Comparison of ENCODE assay signal across 8 mouse cellular contexts in genomic region chr10:81365073-81365472, GRCm38 (mm10). TPM values are rescaled to one million over a fixed set of nuclear protein-coding genes. Genes with fewer than 3 reads are reported as not detected.
A peak's percentile ranks its signal among the peaks of the same experiment; 100 is the strongest.
DNase-seq lines count a peak whose midpoint lies in the region; ATAC-seq and TF ChIP-seq lines count a peak whose summit lies in the region.

No protein-coding gene starts in this region.

- ATAC-seq in lung, embryonic 16.5 days (ENCODE audit: low read depth): 0 out of 2 replicates have a peak, but pooled peaks have one; percentile 3
- peak; percentile 21; the same call in 1 of the 2 replicates for ATAC-seq in intestine, embryonic 14.5 days (replicated peaks; ENCODE audit: low FRiP score, low TSS enrichment, low read depth)
- ATAC-seq in neural tube, embryonic 15.5 days (ENCODE audit: low FRiP score): peak; percentile 18; the same call in 1 of the 2 replicates

- peaks cover 45% of the 10 kb centered on the region for H3K4me1 ChIP-seq in lung, embryonic 16.5 days (replicated peaks; ENCODE audit: control insufficient read depth, insufficient read depth, low read length)
- peaks cover 19% of the 10 kb centered on the region for H3K4me1 ChIP-seq in intestine, embryonic 14.5 days (replicated peaks; ENCODE audit: control insufficient read depth, insufficient read depth, low read length)
- peaks cover 38% of the 10 kb centered on the region for H3K4me1 ChIP-seq in neural tube, embryonic 15.5 days

- no peak overlapping the region for H3K27ac ChIP-seq in gastrocnemius, adult 2 months
- peak overlapping the region; percentile 37; the same call in 1 of the 2 replicates for H3K27ac ChIP-seq in lung, embryonic 16.5 days (ENCODE audit: low read length)
- H3K27ac ChIP-seq in intestine, embryonic 14.5 days (ENCODE audit: low read depth): no peak overlapping the region
- no peak overlapping the region for H3K27ac ChIP-seq in neural tube, embryonic 15.5 days (replicated peaks)

- intact Hi-C loops in gastrocnemius, adult 2 months (cut with DNase I): no loop called here

- H3K27me3 ChIP-seq in lung, embryonic 16.5 days (ENCODE audit: control insufficient read depth, insufficient read depth, low read depth, low read length): peaks cover 6% of the 10 kb centered on the region
- H3K27me3 ChIP-seq in intestine, embryonic 14.5 days (replicated peaks; ENCODE audit: control insufficient read depth, insufficient read depth, low read length): peaks cover 29% of the 10 kb centered on the region
- H3K27me3 ChIP-seq in neural tube, embryonic 15.5 days (replicated peaks): peaks cover 31% of the 10 kb centered on the region

- 28% methylated on average over 4 of the region's 4 CpGs for WGBS in lung, embryonic 16.5 days
- 37% methylated on average over 4 of the region's 4 CpGs for WGBS in intestine, embryonic 14.5 days
- WGBS in neural tube, embryonic 15.5 days: 43% methylated on average over 4 of the region's 4 CpGs

- peak overlapping the region; percentile 60; the same call in 1 of the 2 replicates for H3K4me2 ChIP-seq in lung, embryonic 16.5 days (ENCODE audit: low read depth, low read length)
- H3K4me2 ChIP-seq in intestine, embryonic 14.5 days (ENCODE audit: low read length): no peak overlapping the region
- H3K4me2 ChIP-seq in neural tube, embryonic 15.5 days: no peak overlapping the region

- H3K4me3 ChIP-seq in gastrocnemius, adult 2 months: peak overlapping the region; percentile 56
- H3K4me3 ChIP-seq in lung, embryonic 16.5 days (ENCODE audit: low read length): no peak overlapping the region
- peak overlapping the region; percentile 32; the same call in 1 of the 2 replicates for H3K4me3 ChIP-seq in intestine, embryonic 14.5 days (ENCODE audit: low read depth, low read length)
- H3K4me3 ChIP-seq in neural tube, embryonic 15.5 days (replicated peaks): no peak overlapping the region

- H3K9ac ChIP-seq in lung, embryonic 16.5 days (ENCODE audit: low read length): no peak overlapping the region
- H3K9ac ChIP-seq in intestine, embryonic 14.5 days (ENCODE audit: low read length): no peak overlapping the region
- peak overlapping the region; percentile 36; the same call in 1 of the 2 replicates for H3K9ac ChIP-seq in neural tube, embryonic 15.5 days (replicated peaks)

- H3K9me3 ChIP-seq in lung, embryonic 16.5 days (ENCODE audit: control insufficient read depth, low read length): no peaks in the 10 kb centered on the region
- H3K9me3 ChIP-seq in intestine, embryonic 14.5 days (ENCODE audit: control insufficient read depth, low read length): no peaks in the 10 kb centered on the region
- H3K9me3 ChIP-seq in neural tube, embryonic 15.5 days (replicated peaks): no peaks in the 10 kb centered on the region

- peaks cover 33% of the 10 kb centered on the region for H3K36me3 ChIP-seq in lung, embryonic 16.5 days (ENCODE audit: control insufficient read depth, insufficient read depth, low read length)
- peaks cover 45% of the 10 kb centered on the region for H3K36me3 ChIP-seq in intestine, embryonic 14.5 days (ENCODE audit: control insufficient read depth, insufficient read depth, low read length)
- peaks cover 51% of the 10 kb centered on the region for H3K36me3 ChIP-seq in neural tube, embryonic 15.5 days

- DNase-seq in gastrocnemius, adult 2 months: no peak
- no peak for DNase-seq in gastrocnemius, postnatal 25 days
- DNase-seq in lung, postnatal 25 days (ENCODE audit: low spot score): no peak
- DNase-seq in intestine, embryonic 14.5 days (ENCODE audit: low spot score): no peak
- no peak for DNase-seq in gastrocnemius, postnatal 4 days (ENCODE audit: low spot score in 2 of 2)
- no peak for DNase-seq in adrenal gland, adult 18-20 months (ENCODE audit: low spot score in 2 of 2)

- no peak for TF ChIP-seq CTCF in gastrocnemius, adult 2 months (IDR thresholded peaks at IDR 0.05)

RNA-seq across cellular contexts. Expression of gene 4930404N11Rik, which starts 0.5 kb away (rescaled TPM):
- total RNA-seq in gastrocnemius, adult 2 months (2021): 1 to 10 TPM in 1 of 2 experiments, under 1 TPM in 1; 0.89 to 1.2 TPM
- under 1 TPM; 0.48 to 0.49 TPM for total RNA-seq in gastrocnemius, postnatal 25 days (2021)
- 2.0 and 2.2 TPM in 2 replicates for polyA plus RNA-seq in lung, embryonic 16.5 days (2015; fragmentation: Nextera tagmentation; extraction: Ambion mirVana)
- polyA plus RNA-seq in intestine, embryonic 14.5 days (2014; fragmentation: Nextera tagmentation; extraction: Ambion mirVana): 0.58 and 0.59 TPM in 2 replicates
- polyA plus RNA-seq in neural tube, embryonic 15.5 days (2015; fragmentation: Nextera tagmentation; extraction: Ambion mirVana): 1.3 and 1.5 TPM in 2 replicates
- 1 to 10 TPM; 1.7 to 1.8 TPM for total RNA-seq in gastrocnemius, postnatal 4 days (2021)
- total RNA-seq in adrenal gland, adult 18-20 months (2021): 1 to 10 TPM; 1.3 to 4.5 TPM

RNA-seq across cellular contexts. Expression of gene Mfsd12, which starts 7.8 kb away (rescaled TPM):
- total RNA-seq in gastrocnemius, adult 2 months (2021): 1 to 10 TPM; 2.2 to 3.3 TPM
- 1 to 10 TPM; 2.3 to 2.9 TPM for total RNA-seq in gastrocnemius, postnatal 25 days (2021)
- 13.7 and 13.9 TPM in 2 replicates for polyA plus RNA-seq in lung, embryonic 16.5 days (2015; fragmentation: Nextera tagmentation; extraction: Ambion mirVana)
- polyA plus RNA-seq in intestine, embryonic 14.5 days (2014; fragmentation: Nextera tagmentation; extraction: Ambion mirVana): 4.8 and 6.9 TPM in 2 replicates
- 22.9 and 29.4 TPM in 2 replicates for polyA plus RNA-seq in neural tube, embryonic 15.5 days (2015; fragmentation: Nextera tagmentation; extraction: Ambion mirVana)
- 1 to 10 TPM; 8.6 to 9.9 TPM for total RNA-seq in gastrocnemius, postnatal 4 days (2021)
- total RNA-seq in adrenal gland, adult 18-20 months (2021): 10 to 100 TPM; 16.0 to 29.6 TPM

RNA-seq across cellular contexts. Expression of gene Fzr1, which starts 13.2 kb away (rescaled TPM):
- 10 to 100 TPM; 14.0 to 18.8 TPM for total RNA-seq in gastrocnemius, adult 2 months (2021)
- total RNA-seq in gastrocnemius, postnatal 25 days (2021): 10 to 100 TPM; 13.5 to 14.0 TPM
- 95.4 and 105 TPM in 2 replicates for polyA plus RNA-seq in lung, embryonic 16.5 days (2015; fragmentation: Nextera tagmentation; extraction: Ambion mirVana)
- polyA plus RNA-seq in intestine, embryonic 14.5 days (2014; fragmentation: Nextera tagmentation; extraction: Ambion mirVana): 93.3 and 93.9 TPM in 2 replicates
- 132 and 146 TPM in 2 replicates for polyA plus RNA-seq in neural tube, embryonic 15.5 days (2015; fragmentation: Nextera tagmentation; extraction: Ambion mirVana)
- total RNA-seq in gastrocnemius, postnatal 4 days (2021): 10 to 100 TPM; 32.2 to 33.5 TPM
- total RNA-seq in adrenal gland, adult 18-20 months (2021): 10 to 100 TPM; 35.1 to 35.2 TPM

RNA-seq across cellular contexts. Expression of gene Hmg20b, which starts 14.8 kb away (rescaled TPM):
- total RNA-seq in gastrocnemius, adult 2 months (2021): 10 to 100 TPM; 22.9 to 28.2 TPM
- total RNA-seq in gastrocnemius, postnatal 25 days (2021): 10 to 100 TPM; 22.9 to 29.6 TPM
- 90.6 and 93.2 TPM in 2 replicates for polyA plus RNA-seq in lung, embryonic 16.5 days (2015; fragmentation: Nextera tagmentation; extraction: Ambion mirVana)
- polyA plus RNA-seq in intestine, embryonic 14.5 days (2014; fragmentation: Nextera tagmentation; extraction: Ambion mirVana): 85.0 and 86.8 TPM in 2 replicates
- polyA plus RNA-seq in neural tube, embryonic 15.5 days (2015; fragmentation: Nextera tagmentation; extraction: Ambion mirVana): 31.0 and 48.9 TPM in 2 replicates
- total RNA-seq in gastrocnemius, postnatal 4 days (2021): 10 to 100 TPM; 46.2 to 58.6 TPM
- 10 to 100 TPM; 86.5 to 92.7 TPM for total RNA-seq in adrenal gland, adult 18-20 months (2021)

RNA-seq across cellular contexts. Expression of gene Dohh, which starts 19.2 kb away (rescaled TPM):
- 10 to 100 TPM; 38.1 to 39.8 TPM for total RNA-seq in gastrocnemius, adult 2 months (2021)
- 10 to 100 TPM; 41.1 to 41.2 TPM for total RNA-seq in gastrocnemius, postnatal 25 days (2021)
- 71.4 and 73.1 TPM in 2 replicates for polyA plus RNA-seq in lung, embryonic 16.5 days (2015; fragmentation: Nextera tagmentation; extraction: Ambion mirVana)
- 70.7 and 70.8 TPM in 2 replicates for polyA plus RNA-seq in intestine, embryonic 14.5 days (2014; fragmentation: Nextera tagmentation; extraction: Ambion mirVana)
- 101 TPM in 2 replicates for polyA plus RNA-seq in neural tube, embryonic 15.5 days (2015; fragmentation: Nextera tagmentation; extraction: Ambion mirVana)
- total RNA-seq in gastrocnemius, postnatal 4 days (2021): 10 to 100 TPM; 48.1 to 48.5 TPM
- total RNA-seq in adrenal gland, adult 18-20 months (2021): 10 to 100 TPM; 49.1 to 50.5 TPM

Comparison
In these comparisons a context has a peak if more than half of its experiments do, and no peak if none do; other contexts are left out.
1. H3K4me3 ChIP-seq: peak in gastrocnemius, adult 2 months (single experiment) and intestine, embryonic 14.5 days (single experiment); none in lung, embryonic 16.5 days (single experiment) and neural tube, embryonic 15.5 days (single experiment).
2. Peak in every context shown above with its lines, with median percentiles within 50 percentile points of each other: ATAC-seq.